Mouse (Mus musculus) CH12.LX (cell line): Measurements from ENCODE around the gene Trib3. TPM values are rescaled to one million over a fixed set of nuclear protein-coding genes. Genes with fewer than 3 reads are reported as not detected.

Source experiments
- DNase-seq: peaks from one replicate; pipeline ENCODE4 v3.0.0-alpha.2; 2013; ENCODE audit errors: extremely low read depth
- H3K27ac ChIP-seq: 2 replicates; pipeline ENCODE4 v1.5.1; 2012; ENCODE audit warnings: low read depth, mild to moderate bottlenecking, control low read depth, moderate library complexity; ENCODE audit not compliant: insufficient read depth
- H3K27me3 ChIP-seq: replicated peaks from 2 replicates; pipeline ENCODE3; 2012; ENCODE audit warnings: inconsistent platforms
- H3K36me3 ChIP-seq, 2 experiments: replicated peaks in 1 of 2; 2 replicates each; pipeline versions ENCODE3 to v1.6.1; 2012; ENCODE audit warnings: inconsistent platforms in 1 of 2, low read length in 1 of 2, mild to moderate bottlenecking in 1 of 2, mixed read lengths in 1 of 2, moderate library complexity in 1 of 2; ENCODE audit not compliant: control insufficient read depth in 1 of 2, insufficient read depth in 1 of 2
- H3K4me1 ChIP-seq, 2 experiments: 2 replicates each; pipeline ENCODE4 v1.6.1; 2012; ENCODE audit warnings: inconsistent platforms in 1 of 2, moderate library complexity in 1 of 2; ENCODE audit not compliant: insufficient read depth in 2 of 2, control insufficient read depth in 1 of 2
- H3K4me2 ChIP-seq: 2 replicates; pipeline ENCODE4 v1.6.1; 2012; ENCODE audit warnings: low read depth, mild to moderate bottlenecking, control low read depth; ENCODE audit not compliant: poor library complexity, insufficient read depth, severe bottlenecking
- H3K4me3 ChIP-seq, 3 experiments: fragments of 150-350 bp in 1 of 3; sonication (generic) in 1 of 3; replicated peaks in 1 of 3; 2 replicates each; pipeline versions ENCODE3 to v1.5.1; 2011 to 2012; ENCODE audit warnings: low read depth in 2 of 3, low read length in 2 of 3, mild to moderate bottlenecking in 2 of 3, moderate library complexity in 2 of 3, control low read depth in 1 of 3, improper control_type of control experiment in 1 of 3, inconsistent platforms in 1 of 3, mixed read lengths in 1 of 3; ENCODE audit not compliant: poor library complexity in 1 of 3
- H3K79me2 ChIP-seq: replicated peaks from 2 replicates; pipeline ENCODE4 v1.6.1; 2012; ENCODE audit warnings: mild to moderate bottlenecking, moderate library complexity; ENCODE audit not compliant: control insufficient read depth, poor library complexity, insufficient read depth, severe bottlenecking; ENCODE audit errors: extremely low read depth
- H3K9ac ChIP-seq: 2 replicates; pipeline ENCODE4 v1.6.1; 2012; ENCODE audit warnings: low read depth, mild to moderate bottlenecking, control low read depth, moderate library complexity; ENCODE audit not compliant: insufficient read depth
- H3K9me3 ChIP-seq: replicated peaks from 2 replicates; pipeline ENCODE3; 2012; ENCODE audit warnings: low read length, inconsistent platforms, mixed read lengths
- CTCF ChIP-seq, 2 experiments: IDR thresholded peaks in 1 of 2; conservative IDR thresholded peaks in 1 of 2; 2 replicates each; pipeline ENCODE4 v1.5.1; 2011 to 2012; ENCODE audit warnings: low read depth in 2 of 2, low read length in 2 of 2, improper control_type of control experiment in 1 of 2, inconsistent platforms in 1 of 2, mild to moderate bottlenecking in 1 of 2, moderate library complexity in 1 of 2
- E2F4 ChIP-seq: IDR thresholded peaks from 2 replicates; pipeline ENCODE4 v1.6.1; 2011; ENCODE audit warnings: low read depth, low read length, improper control_type of control experiment; ENCODE audit not compliant: insufficient replicate concordance
- ELF1 ChIP-seq: IDR thresholded peaks from 2 replicates; pipeline ENCODE4 v1.6.1; 2014; ENCODE audit warnings: low read depth, mild to moderate bottlenecking, inconsistent platforms, low read length, improper control_type of control experiment
- ETS1 ChIP-seq: conservative IDR thresholded peaks from 2 replicates; pipeline ENCODE4 v1.6.1; 2012; ENCODE audit warnings: low read depth, mild to moderate bottlenecking, inconsistent platforms, low read length, improper control_type of control experiment, moderate library complexity
- GABPA ChIP-seq: IDR thresholded peaks from 2 replicates; pipeline ENCODE4 v1.6.1; 2012; ENCODE audit warnings: low read depth, low read length, improper control_type of control experiment, inconsistent platforms; ENCODE audit not compliant: insufficient replicate concordance
- HCFC1 ChIP-seq: IDR thresholded peaks from 2 replicates; pipeline ENCODE4 v1.6.1; 2012; ENCODE audit warnings: low read depth, mild to moderate bottlenecking, inconsistent platforms, low read length, improper control_type of control experiment
- IRF4 ChIP-seq: IDR thresholded peaks from 2 replicates; pipeline ENCODE4 v1.6.1; 2014; ENCODE audit warnings: low read depth, mild to moderate bottlenecking, inconsistent platforms, low read length, improper control_type of control experiment
- JUND ChIP-seq: conservative IDR thresholded peaks from 2 replicates; pipeline ENCODE4 v1.6.1; 2011; ENCODE audit warnings: low read depth, low read length, improper control_type of control experiment
- KAT2A ChIP-seq: IDR thresholded peaks from 2 replicates; pipeline ENCODE4 v1.6.1; 2012; ENCODE audit warnings: low read length, improper control_type of control experiment, inconsistent platforms; ENCODE audit not compliant: insufficient replicate concordance
- MAFK ChIP-seq: IDR thresholded peaks from 2 replicates; pipeline ENCODE4 v1.6.1; 2011; ENCODE audit warnings: low read length, improper control_type of control experiment; ENCODE audit not compliant: insufficient replicate concordance
- MAX ChIP-seq: IDR thresholded peaks from 2 replicates; pipeline ENCODE4 v1.6.1; 2011; ENCODE audit warnings: low read length, improper control_type of control experiment
- MEF2A ChIP-seq: IDR thresholded peaks from 2 replicates; pipeline ENCODE4 v1.6.1; 2014; ENCODE audit warnings: low read depth, mild to moderate bottlenecking, inconsistent platforms, low read length, improper control_type of control experiment, borderline replicate concordance
- MXI1 ChIP-seq: IDR thresholded peaks from 2 replicates; pipeline ENCODE4 v1.6.1; 2011; ENCODE audit warnings: mild to moderate bottlenecking, low read depth, low read length, improper control_type of control experiment
- MYC ChIP-seq: IDR thresholded peaks from 2 replicates; pipeline ENCODE4 v1.6.1; 2011; ENCODE audit warnings: low read depth, mild to moderate bottlenecking, improper control_type of control experiment, low read length
- NELFE ChIP-seq: IDR thresholded peaks from 2 replicates; pipeline ENCODE4 v1.6.1; 2011; ENCODE audit warnings: low read depth, low read length, improper control_type of control experiment
- NRF1 ChIP-seq: IDR thresholded peaks from 2 replicates; pipeline ENCODE4 v1.6.1; 2014; ENCODE audit warnings: low read depth, mild to moderate bottlenecking, inconsistent platforms, low read length, improper control_type of control experiment, moderate library complexity
- POLR2AphosphoS2 ChIP-seq: IDR thresholded peaks from 2 replicates; pipeline ENCODE4 v1.6.1; 2011; ENCODE audit warnings: low read depth, low read length, improper control_type of control experiment
- RAD21 ChIP-seq: IDR thresholded peaks from 2 replicates; pipeline ENCODE4 v1.6.1; 2011; ENCODE audit warnings: low read depth, mild to moderate bottlenecking, low read length, improper control_type of control experiment, moderate library complexity
- SIN3A ChIP-seq: IDR thresholded peaks from 2 replicates; pipeline ENCODE4 v1.6.1; 2012; ENCODE audit warnings: low read length, improper control_type of control experiment, inconsistent platforms
- SMC3 ChIP-seq: IDR thresholded peaks from 2 replicates; pipeline ENCODE4 v1.6.1; 2011; ENCODE audit warnings: low read depth, low read length, improper control_type of control experiment
- TBP ChIP-seq: conservative IDR thresholded peaks from 2 replicates; pipeline ENCODE4 v1.6.1; 2011; ENCODE audit warnings: low read depth, low read length, improper control_type of control experiment
- UBTF ChIP-seq: IDR thresholded peaks from 2 replicates; pipeline ENCODE4 v1.6.1; 2012; ENCODE audit warnings: low read depth, mild to moderate bottlenecking, inconsistent platforms, low read length, improper control_type of control experiment, moderate library complexity
- USF2 ChIP-seq: conservative IDR thresholded peaks from 2 replicates; pipeline ENCODE4 v1.6.1; 2011; ENCODE audit warnings: low read depth, low read length, improper control_type of control experiment
- ZC3H11A ChIP-seq: IDR thresholded peaks from 2 replicates; pipeline ENCODE4 v1.6.1; 2012; ENCODE audit warnings: low read depth, mild to moderate bottlenecking, inconsistent platforms, low read length, improper control_type of control experiment
- ZKSCAN1 ChIP-seq: IDR thresholded peaks from 2 replicates; pipeline ENCODE4 v1.6.1; 2012; ENCODE audit warnings: low read depth, inconsistent platforms, low read length, improper control_type of control experiment, borderline replicate concordance
- ZMIZ1 ChIP-seq: IDR thresholded peaks from 2 replicates; pipeline ENCODE4 v1.6.1; 2012; ENCODE audit warnings: low read depth, mild to moderate bottlenecking, inconsistent platforms, low read length, improper control_type of control experiment
- dilution Hi-C: fragments of 300-500 bp; cut with MboI; formaldehyde crosslinking; loops from 2 replicates; pipeline ENCODE4 v1.14.3; 2020; ENCODE audit warnings: low sequenced_read_pairs; ENCODE audit not compliant: extremely low pct_unique_long_range_greater_than_20kb, extremely low pct_ligation_motif_present
- in situ Hi-C: fragments of 300-500 bp; cut with MboI; formaldehyde crosslinking; loops from 3 replicates; pipeline ENCODE4 v1.14.3; 2019; ENCODE audit warnings: low sequenced_read_pairs, low pct_ligation_motif_present, low pct_unique_long_range_greater_than_20kb, mixed read lengths
- polyA plus RNA-seq: library from polyadenylated mRNA; unstranded; fragments of >175 nt; gene quantifications from 2 replicates; pipeline ENCODE4 v1.2.1, GENCODE M21; 2012; ENCODE audit warnings: low read depth; ENCODE audit not compliant: insufficient read length
- total RNA-seq, 2 experiments: library from RNA; depleted of rRNA; stranded (reverse); fragments of 300-350 nt in 1 of 2; fragments of >200 nt in 1 of 2; gene quantifications; 2 replicates each; pipeline ENCODE4 v1.2.3; 2012 to 2014

Trib3 gene
- total and polyA plus RNA-seq, 3 experiments = 25.1 to 56.9 (median 30.0) TPM

GRCm38 (mm10) chr2:152375652-152376344, 32.0 kb upstream of the Trib3 start:
- peaks cover 69% of the 10 kb centered on the region for H3K27me3 ChIP-seq
- no peak overlapping the region for H3K9ac ChIP-seq
- H3K4me1 ChIP-seq = no peaks in the 10 kb centered on the region
- H3K4me3 ChIP-seq = no peak overlapping the region
- dilution Hi-C loops (no loop called here), in situ Hi-C loops (no loop called here)
- no peaks in the 10 kb centered on the region for H3K79me2 ChIP-seq
- H3K36me3 ChIP-seq = no peaks in the 10 kb centered on the region
- no peaks in the 10 kb centered on the region for H3K9me3 ChIP-seq
- H3K4me2 ChIP-seq = no peak overlapping the region
- no peak overlapping the region for H3K27ac ChIP-seq
- no peak for DNase-seq
- TF ChIP-seq GABPA (no peak), JUND (no peak), RAD21 (no peak), MAFK (no peak), MYC (no peak), MEF2A (no peak), SMC3 (no peak), HCFC1 (no peak), NRF1 (no peak), UBTF (no peak), ETS1 (no peak), KAT2A (no peak), CTCF (conservative IDR thresholded peaks at IDR 0.05 in 1 of 2, IDR thresholded peaks at IDR 0.05 in 1 of 2; ENCODE audit: low read depth in 2 of 2, low read length in 2 of 2) (no peak), IRF4 (no peak), ZKSCAN1 (no peak), ELF1 (no peak), NELFE (no peak), TBP (no peak), MXI1 (no peak), SIN3A (no peak)

- H3K4me3 ChIP-seq = no peak overlapping the region
- no peak overlapping the region for H3K9ac ChIP-seq
- H3K27ac ChIP-seq = no peak overlapping the region
- no peak for DNase-seq
- dilution Hi-C loops (no loop called here), in situ Hi-C loops (no loop called here)
- H3K4me2 ChIP-seq = no peak overlapping the region
- H3K79me2 ChIP-seq = no peaks in the 10 kb centered on the region
- H3K4me1 ChIP-seq = no peaks in the 10 kb centered on the region
- peaks cover 70% of the 10 kb centered on the region for H3K27me3 ChIP-seq
- H3K36me3 ChIP-seq = no peaks in the 10 kb centered on the region
- H3K9me3 ChIP-seq = no peaks in the 10 kb centered on the region
- TF ChIP-seq ZMIZ1 = no peak
- TF ChIP-seq TBP = no peak
- TF ChIP-seq USF2 = no peak
- TF ChIP-seq POLR2AphosphoS2 = no peak
- no peak for TF ChIP-seq MYC
- TF ChIP-seq MAX = no peak
- TF ChIP-seq E2F4 = no peak
- no peak for TF ChIP-seq ZC3H11A
Observed at GRCm38 (mm10) chr2:152373547-152373946, 29.7 kb upstream of the Trib3 start.
